Mouse (Mus musculus) hindbrain, embryonic 10.5 days (tissue): ENCODE measurements around the gene Scube1. TPM values are rescaled to one million over a fixed set of nuclear protein-coding genes. Genes with fewer than 3 reads are reported as not detected.

Experiments used
- DNase-seq: peaks from one replicate; pipeline ENCODE4 v3.0.0-alpha.2; 2017; ENCODE audit warnings: low spot score
- H3K27ac ChIP-seq: fragments of 300-500 bp; sonication (generic); 2 replicates; pipeline ENCODE4 v1.5.1; 2016; ENCODE audit warnings: mild to moderate bottlenecking, moderate library complexity
- H3K27me3 ChIP-seq: fragments of 300-500 bp; sonication (generic); 2 replicates; pipeline ENCODE4 v1.6.1; 2016; ENCODE audit warnings: mild to moderate bottlenecking; ENCODE audit not compliant: poor library complexity, insufficient read depth, severe bottlenecking
- H3K36me3 ChIP-seq: fragments of 300-500 bp; sonication (generic); 2 replicates; pipeline ENCODE4 v1.6.1; 2016; ENCODE audit warnings: mild to moderate bottlenecking, moderate library complexity
- H3K4me1 ChIP-seq: fragments of 300-500 bp; sonication (generic); replicated peaks from 2 replicates; pipeline ENCODE4 v1.6.1; 2016; ENCODE audit warnings: mild to moderate bottlenecking
- H3K4me3 ChIP-seq: fragments of 300-500 bp; sonication (generic); 2 replicates; pipeline ENCODE4 v1.5.1; 2016; ENCODE audit warnings: mild to moderate bottlenecking, moderate library complexity
- H3K9me3 ChIP-seq: fragments of 300-500 bp; sonication (generic); 2 replicates; pipeline ENCODE4 v1.6.1; 2016; ENCODE audit warnings: mild to moderate bottlenecking, moderate library complexity
- WGBS: fragments of 180-500 bp; shearing (Covaris S2); methylation state at CpG from one replicate; pipeline ENCODE4 v1.1.7; 2016; 5-methylcytosine and 5-hydroxymethylcytosine counted together
- polyA plus RNA-seq: library from polyadenylated mRNA; unstranded; fragments of >200 nt; fragmentation: Nextera tagmentation; extraction: Ambion mirVana; gene quantifications from 2 replicates; pipeline ENCODE4 v1.2.1, GENCODE M21; 2016

The Scube1 gene
- polyA plus RNA-seq, 1 experiment from 2014 or later: 62.6 TPM

- no peaks in the 10 kb centered on the region for H3K27me3 ChIP-seq
- no peak for DNase-seq
- no peak overlapping the region for H3K4me3 ChIP-seq
- no peaks in the 10 kb centered on the region for H3K9me3 ChIP-seq
- H3K27ac ChIP-seq: peak overlapping the region; percentile 53
- peaks cover 26% of the 10 kb centered on the region for H3K4me1 ChIP-seq
- WGBS: 84% methylated on average over 20 of the region's 20 CpGs
- peaks cover 81% of the 10 kb centered on the region for H3K36me3 ChIP-seq
Measured at GRCm38 (mm10) chr15:83638196-83638899, 86.5 kb downstream of the Scube1 start.

DNA sequence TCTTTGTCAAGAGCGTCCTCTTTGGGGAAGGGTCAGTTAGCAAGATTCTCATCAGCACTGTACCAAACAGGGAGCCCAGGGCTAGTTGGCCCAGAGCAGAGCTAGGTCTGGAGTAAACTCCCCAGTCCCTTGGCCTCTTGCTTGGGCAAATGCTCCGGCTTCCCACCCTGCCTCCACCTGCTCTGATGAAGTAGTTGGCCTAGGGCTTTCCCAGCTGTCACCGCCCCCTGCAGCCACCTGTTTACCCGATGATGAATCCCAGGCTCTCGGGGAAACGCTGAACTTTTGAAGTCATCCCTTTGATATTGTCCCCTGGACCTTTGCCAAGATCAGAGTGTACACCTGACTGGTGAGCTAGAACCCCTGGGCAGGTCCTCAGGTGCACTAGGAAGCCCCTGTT lies 88.1 kb downstream of the Scube1 start:
- H3K27me3 ChIP-seq: no peaks in the 10 kb centered on the region
- DNase-seq: no peak
- 77% methylated on average over 6 of the region's 6 CpGs for WGBS
- H3K27ac ChIP-seq: no peak overlapping the region
- no peaks in the 10 kb centered on the region for H3K9me3 ChIP-seq
- peaks cover 82% of the 10 kb centered on the region for H3K36me3 ChIP-seq
- peaks cover 26% of the 10 kb centered on the region for H3K4me1 ChIP-seq
- no peak overlapping the region for H3K4me3 ChIP-seq

DNA sequence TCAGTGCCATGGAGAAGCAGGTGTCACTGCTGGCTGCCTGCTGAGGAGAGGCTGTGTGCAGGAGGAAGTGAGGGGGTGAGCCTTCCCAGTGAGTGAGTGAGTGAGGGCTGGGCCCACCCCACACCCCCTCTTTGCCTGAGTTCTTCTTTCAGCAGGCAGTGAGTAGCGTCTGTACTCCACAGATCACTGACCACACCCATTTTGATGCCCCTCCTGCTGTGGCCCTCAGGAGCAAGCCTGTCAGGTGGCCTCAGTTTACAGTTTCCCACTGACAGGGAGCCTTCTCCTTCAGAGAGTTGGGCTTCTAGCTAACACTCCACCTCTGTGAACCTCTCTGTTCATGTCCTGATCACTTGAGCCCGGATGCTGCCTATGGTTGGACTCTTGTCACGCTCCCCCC lies 89.6 kb downstream of the Scube1 start:
- Histone ChIP-seq H3K4me1 (peaks cover 20% of the 10 kb centered on the region), H3K27me3 (no peaks in the 10 kb centered on the region), H3K27ac (no peak overlapping the region), H3K36me3 (peaks cover 95% of the 10 kb centered on the region), H3K4me3 (no peak overlapping the region), H3K9me3 (peaks cover 6% of the 10 kb centered on the region; the same call in 1 of the 2 replicates)
- 54% methylated on average over 3 of the region's 3 CpGs for WGBS
- no peak for DNase-seq

DNA sequence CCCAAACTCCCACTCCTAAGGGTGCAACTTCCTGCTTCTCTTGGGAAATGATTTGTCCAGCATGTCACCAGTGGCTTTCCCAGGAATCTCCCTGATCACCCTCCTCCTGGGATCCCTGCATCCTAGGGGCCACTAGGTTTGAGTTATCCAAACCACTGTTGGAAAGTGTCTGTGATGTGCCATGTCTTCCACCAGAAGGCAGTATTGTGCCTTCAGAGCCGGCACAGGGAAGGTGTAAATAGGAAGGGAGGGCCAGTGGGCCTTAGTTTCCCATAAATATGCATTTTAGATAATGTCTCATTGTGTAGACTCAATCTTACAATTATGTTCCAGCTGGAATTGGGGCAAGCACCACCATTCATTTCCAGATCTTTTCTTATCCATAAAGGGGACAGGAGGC lies 90.7 kb downstream of the Scube1 start:
- H3K9me3 ChIP-seq: peaks cover 13% of the 10 kb centered on the region
- H3K4me1 ChIP-seq: peaks cover 8% of the 10 kb centered on the region
- WGBS: 14% methylated on average over 1 of the region's 1 CpGs
- peaks cover 98% of the 10 kb centered on the region for H3K36me3 ChIP-seq
- no peak overlapping the region for H3K27ac ChIP-seq
- DNase-seq: no peak
- no peaks in the 10 kb centered on the region for H3K27me3 ChIP-seq
- H3K4me3 ChIP-seq: no peak overlapping the region

DNA sequence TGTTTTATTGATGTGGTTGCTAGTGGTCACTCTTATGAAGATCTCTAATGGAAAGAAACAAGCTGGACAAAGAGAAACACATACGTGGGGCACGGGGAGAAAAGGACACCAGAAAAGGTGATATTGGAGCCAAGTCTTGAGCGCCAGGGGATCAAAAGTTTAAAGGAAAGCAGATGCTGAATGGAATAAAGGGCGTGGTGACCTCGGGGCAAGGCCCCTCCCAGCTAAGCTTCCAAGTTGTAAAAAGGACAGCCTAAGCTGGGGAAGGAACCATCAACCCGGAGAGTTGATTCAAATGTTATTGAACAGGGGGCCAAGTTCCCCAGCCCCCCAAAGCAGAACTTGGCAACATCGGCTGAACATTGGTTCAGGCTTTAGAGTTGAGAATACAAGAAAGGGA lies 93.8 kb downstream of the Scube1 start:
- no peak for DNase-seq
- H3K27ac ChIP-seq: no peak overlapping the region
- peaks cover 99% of the 10 kb centered on the region for H3K36me3 ChIP-seq
- no peaks in the 10 kb centered on the region for H3K4me1 ChIP-seq
- WGBS: 87% methylated on average over 7 of the region's 7 CpGs
- no peak overlapping the region for H3K4me3 ChIP-seq
- H3K27me3 ChIP-seq: no peaks in the 10 kb centered on the region
- peaks cover 13% of the 10 kb centered on the region for H3K9me3 ChIP-seq

DNA sequence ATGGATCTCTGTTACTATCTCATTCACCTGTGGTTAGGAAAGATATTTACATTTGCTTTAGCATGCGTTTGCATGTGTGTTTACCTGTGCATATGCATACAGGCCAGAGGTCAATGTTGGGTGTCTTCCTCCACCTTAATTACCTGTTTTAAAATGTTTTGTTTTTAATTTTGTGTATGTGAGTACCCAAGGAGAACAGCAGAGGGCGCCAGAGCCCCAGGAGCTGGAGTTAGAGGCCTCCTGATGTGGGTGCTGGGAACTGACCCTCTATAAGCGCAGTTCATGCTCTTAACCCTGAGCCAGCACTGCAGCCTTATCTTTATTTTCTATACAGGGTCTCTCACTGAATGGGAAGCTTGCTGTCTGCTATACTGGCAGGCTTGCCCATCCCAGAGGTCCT lies 95.1 kb downstream of the Scube1 start:
- Histone ChIP-seq H3K4me1 (no peaks in the 10 kb centered on the region), H3K27ac (no peak overlapping the region), H3K36me3 (peaks cover 100% of the 10 kb centered on the region), H3K9me3 (peaks cover 13% of the 10 kb centered on the region), H3K27me3 (no peaks in the 10 kb centered on the region), H3K4me3 (no peak overlapping the region)
- no peak for DNase-seq
- 77% methylated on average over 3 of the region's 3 CpGs for WGBS

DNA sequence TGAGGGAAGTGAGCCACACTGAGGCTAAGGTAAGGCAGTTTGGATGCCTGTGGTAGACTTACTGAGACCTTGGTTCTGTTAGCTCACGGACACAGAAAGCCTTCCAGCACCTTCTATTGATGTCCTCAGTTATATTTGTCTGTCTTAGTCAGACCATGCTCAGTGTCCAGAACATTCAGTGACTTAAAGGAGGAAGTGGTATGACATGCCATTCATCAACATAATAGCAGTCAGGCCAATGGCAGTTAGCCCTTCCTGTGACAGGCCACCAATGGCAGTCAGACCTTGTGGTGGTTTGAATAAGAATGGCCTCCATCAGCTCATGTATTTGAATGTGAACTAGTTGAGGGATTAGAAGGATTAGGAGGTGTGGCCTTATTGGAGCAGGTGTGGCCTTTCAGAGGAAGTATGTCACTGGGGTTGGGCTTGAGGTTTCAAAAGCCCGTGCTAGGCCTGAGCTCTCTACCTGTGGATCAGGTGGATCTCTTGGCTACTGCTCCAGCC lies 98.6 kb downstream of the Scube1 start:
- Histone ChIP-seq H3K9me3 (peaks cover 13% of the 10 kb centered on the region), H3K4me1 (no peaks in the 10 kb centered on the region), H3K4me3 (no peak overlapping the region), H3K27ac (no peak overlapping the region), H3K27me3 (no peaks in the 10 kb centered on the region), H3K36me3 (peaks cover 95% of the 10 kb centered on the region)
- 89% methylated on average over 2 of the region's 2 CpGs for whole genome bisulfite sequencing
- DNase-seq: no peak

DNA sequence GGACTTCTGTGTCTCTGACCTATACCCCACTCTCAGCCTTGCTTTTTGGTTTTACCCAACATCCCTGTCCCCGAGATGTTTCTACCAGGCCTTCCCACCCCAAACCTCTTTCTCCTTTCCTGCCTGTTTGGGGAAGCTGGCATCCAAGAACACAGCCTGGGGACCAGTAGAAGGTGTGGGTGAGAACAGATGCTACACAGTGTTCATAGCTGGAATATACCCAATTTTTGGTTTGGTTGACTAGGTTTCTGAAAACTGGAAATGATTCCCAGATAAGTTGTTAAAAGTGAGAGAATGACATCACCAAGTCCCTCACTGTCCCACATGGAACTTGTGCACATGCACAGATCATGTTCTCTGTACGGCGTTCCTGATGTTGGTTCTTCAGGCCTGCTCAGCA lies 109.6 kb downstream of the Scube1 start:
- Histone ChIP-seq H3K27ac (no peak overlapping the region), H3K36me3 (peaks cover 99% of the 10 kb centered on the region), H3K4me3 (no peak overlapping the region), H3K27me3 (no peaks in the 10 kb centered on the region), H3K4me1 (no peaks in the 10 kb centered on the region), H3K9me3 (no peaks in the 10 kb centered on the region)
- DNase-seq: no peak
- WGBS: 92% methylated on average over 3 of the region's 3 CpGs

GRCm38 (mm10) chr15:83607115-83607802 lies 117.6 kb downstream of the Scube1 start:
- 54% methylated on average over 15 of the region's 15 CpGs for WGBS
- Histone ChIP-seq H3K27me3 (no peaks in the 10 kb centered on the region), H3K4me3 (no peak overlapping the region), H3K4me1 (no peaks in the 10 kb centered on the region), H3K27ac (no peak overlapping the region), H3K36me3 (peaks cover 74% of the 10 kb centered on the region), H3K9me3 (no peaks in the 10 kb centered on the region)
- peak; percentile 66 for DNase-seq

DNA sequence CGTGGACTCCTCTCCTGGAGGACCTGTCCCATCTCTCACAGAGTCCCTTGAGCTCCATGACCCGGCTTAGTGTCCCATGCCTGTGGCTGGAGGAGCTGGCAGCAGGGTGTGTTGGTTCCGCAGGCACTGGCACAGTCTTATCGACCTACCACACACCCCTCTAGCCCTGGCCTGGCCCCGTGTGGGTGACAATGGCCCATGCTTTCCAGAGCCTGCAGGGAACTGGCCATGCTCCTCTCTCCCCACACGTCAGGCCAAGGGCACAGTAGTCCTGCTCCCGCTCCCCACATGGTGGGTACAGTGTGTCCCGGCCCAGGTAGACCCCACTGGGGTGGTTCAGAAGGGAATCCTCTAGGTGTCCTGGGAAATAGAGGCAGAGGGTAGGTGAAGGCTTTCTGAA lies 118.1 kb downstream of the Scube1 start:
- H3K27me3 ChIP-seq: no peaks in the 10 kb centered on the region
- no peak for DNase-seq
- peaks cover 69% of the 10 kb centered on the region for H3K36me3 ChIP-seq
- WGBS: 90% methylated on average over 8 of the region's 8 CpGs
- H3K4me3 ChIP-seq: no peak overlapping the region
- no peaks in the 10 kb centered on the region for H3K4me1 ChIP-seq
- no peak overlapping the region for H3K27ac ChIP-seq
- H3K9me3 ChIP-seq: no peaks in the 10 kb centered on the region

DNA sequence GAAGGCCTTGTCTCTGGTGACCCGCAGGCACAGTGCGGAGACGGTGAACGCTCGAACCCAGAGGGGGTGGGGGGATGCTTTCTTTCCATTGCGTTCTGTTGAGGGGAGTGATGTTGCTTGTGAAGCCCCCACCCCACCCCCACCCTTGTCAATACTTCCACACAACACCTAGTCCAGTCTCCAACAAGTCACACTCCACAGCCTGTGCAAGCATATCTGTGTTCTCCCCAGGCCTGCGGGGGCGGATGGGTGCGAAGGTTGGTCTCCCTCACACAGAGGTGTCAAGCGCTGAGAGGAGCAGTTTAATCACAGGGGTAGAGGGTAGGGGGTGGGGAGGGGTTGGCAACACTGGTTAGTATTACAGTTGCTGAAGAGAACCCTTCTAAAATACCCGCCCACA lies 118.6 kb downstream of the Scube1 start:
- no peak for DNase-seq
- Histone ChIP-seq H3K9me3 (no peaks in the 10 kb centered on the region), H3K27me3 (no peaks in the 10 kb centered on the region), H3K4me3 (no peak overlapping the region), H3K36me3 (peaks cover 64% of the 10 kb centered on the region), H3K4me1 (no peaks in the 10 kb centered on the region), H3K27ac (no peak overlapping the region)
- 91% methylated on average over 11 of the region's 11 CpGs for WGBS

DNA sequence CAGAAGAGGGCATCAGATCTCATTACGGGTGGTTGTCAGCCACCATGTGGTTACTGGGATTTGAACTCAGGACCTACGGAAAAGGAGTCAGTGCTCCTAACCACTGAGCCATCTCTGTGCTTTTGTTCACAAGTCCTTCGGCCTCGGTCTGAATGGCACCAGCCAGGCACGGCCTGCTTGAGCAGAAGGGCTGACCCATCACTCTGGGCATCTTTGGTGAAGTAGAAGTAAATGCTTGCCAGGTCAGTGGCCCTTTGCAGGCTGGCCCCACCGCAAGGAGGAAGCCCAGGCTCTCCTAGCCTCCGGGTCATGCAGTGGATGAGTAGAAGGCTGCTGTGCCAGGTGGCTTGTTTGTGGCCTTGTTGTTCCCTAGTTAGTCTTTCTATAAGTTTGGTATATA lies 121.4 kb downstream of the Scube1 start:
- Histone ChIP-seq H3K4me1 (no peaks in the 10 kb centered on the region), H3K9me3 (no peaks in the 10 kb centered on the region), H3K27me3 (no peaks in the 10 kb centered on the region), H3K27ac (no peak overlapping the region), H3K36me3 (peaks cover 37% of the 10 kb centered on the region), H3K4me3 (no peak overlapping the region)
- WGBS: 95% methylated on average over 7 of the region's 7 CpGs
- no peak for DNase-seq

DNA sequence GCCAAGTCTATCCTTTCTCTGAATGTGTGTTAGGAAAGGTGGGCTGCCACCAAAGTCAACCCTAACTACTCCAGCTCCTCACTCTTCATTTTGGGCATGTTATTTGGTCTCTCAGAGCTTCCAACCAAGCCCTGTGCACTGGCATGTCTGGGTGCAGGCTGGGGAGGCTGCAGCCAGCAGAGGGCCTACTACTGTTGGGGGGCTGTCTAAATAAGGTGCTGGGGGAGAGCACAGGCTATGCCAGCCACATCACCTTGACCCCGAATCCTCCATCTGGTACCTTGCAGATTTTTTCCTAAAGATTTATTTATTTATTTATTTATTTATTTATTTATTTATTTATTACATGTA lies 121.8 kb downstream of the Scube1 start:
- H3K27ac ChIP-seq: no peak overlapping the region
- H3K36me3 ChIP-seq: peaks cover 33% of the 10 kb centered on the region
- DNase-seq: no peak
- no peaks in the 10 kb centered on the region for H3K9me3 ChIP-seq
- 73% methylated on average over 1 of the region's 1 CpGs for WGBS
- H3K4me1 ChIP-seq: no peaks in the 10 kb centered on the region
- H3K27me3 ChIP-seq: no peaks in the 10 kb centered on the region
- H3K4me3 ChIP-seq: no peak overlapping the region
